Mouse (Mus musculus) gastrocnemius, postnatal 25 days (tissue): ENCODE results near the gene Gm14597. TPM values are rescaled to one million over a fixed set of nuclear protein-coding genes. Genes with fewer than 3 reads are reported as not detected.
A peak's percentile ranks its signal among the peaks of the same experiment; 100 is the strongest.
"Not testable (repeated sequence)": the region's sequence is repeated elsewhere in the genome, so short reads cannot be mapped to it uniquely, and the experiment has no call there.

Experiments
- DNase-seq: peaks from one replicate; pipeline ENCODE4 v3.0.0; 2022
- long read RNA-seq, 2 experiments: library from polyadenylated mRNA; stranded (forward); transcript quantifications; one replicate each; pipeline ENCODE4 v2.0.0; 2021
- total RNA-seq, 2 experiments: library from RNA; stranded (reverse); gene quantifications; 1 replicate in 1 of 2; 2 replicates in 1 of 2; pipeline ENCODE4 v1.2.3; 2021

The Gm14597 gene
- not detected for total RNA-seq
- long read RNA-seq, experiment 1, result 0 reads
- long read RNA-seq, experiment 2, result 0 reads

DNA sequence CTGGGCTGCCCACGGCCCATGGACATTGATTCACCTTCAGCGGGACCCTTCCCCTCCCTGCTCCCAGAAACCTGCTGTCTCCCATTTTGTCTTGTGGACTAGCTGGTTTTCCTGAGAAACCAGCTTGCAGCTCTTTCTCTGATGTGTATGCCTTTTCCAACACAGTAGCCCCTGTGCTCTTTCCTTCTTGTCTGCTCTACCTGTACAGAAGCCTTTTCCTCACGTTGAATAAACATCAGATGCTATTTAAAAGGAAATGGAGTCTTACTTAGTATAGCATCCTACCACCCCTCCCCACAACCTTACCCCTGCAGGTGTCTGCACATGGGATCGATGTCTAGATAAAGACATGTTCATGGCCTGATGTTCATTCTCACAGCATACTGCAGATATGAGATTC is at the start of gene Gm14597:
TSS of gene Gm14597 (minus strand) at position 101 of the 400 bp plus-strand sequence.
- DNase-seq, result not testable (repeated sequence)

DNA sequence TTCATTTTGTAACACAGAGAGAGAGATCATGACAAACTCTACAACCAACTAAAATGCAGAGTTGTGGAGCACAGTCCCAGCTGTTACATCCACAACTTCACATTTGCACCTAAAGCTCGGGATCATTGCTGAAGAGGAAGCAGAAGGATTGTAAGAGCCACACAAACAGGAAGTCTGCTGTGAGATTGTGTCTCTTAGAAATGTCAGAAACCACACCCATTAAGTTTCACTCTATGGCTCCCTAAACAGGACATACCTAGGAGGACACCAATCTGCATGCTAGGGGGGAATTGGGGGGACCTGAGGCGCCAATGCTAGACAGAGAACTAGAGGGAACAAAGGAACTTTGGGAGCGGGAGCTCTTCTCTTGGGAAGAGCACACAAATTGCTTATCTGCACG is 44.1 kb upstream of the Gm14597 start:
- not testable (repeated sequence) for DNase-seq

DNA sequence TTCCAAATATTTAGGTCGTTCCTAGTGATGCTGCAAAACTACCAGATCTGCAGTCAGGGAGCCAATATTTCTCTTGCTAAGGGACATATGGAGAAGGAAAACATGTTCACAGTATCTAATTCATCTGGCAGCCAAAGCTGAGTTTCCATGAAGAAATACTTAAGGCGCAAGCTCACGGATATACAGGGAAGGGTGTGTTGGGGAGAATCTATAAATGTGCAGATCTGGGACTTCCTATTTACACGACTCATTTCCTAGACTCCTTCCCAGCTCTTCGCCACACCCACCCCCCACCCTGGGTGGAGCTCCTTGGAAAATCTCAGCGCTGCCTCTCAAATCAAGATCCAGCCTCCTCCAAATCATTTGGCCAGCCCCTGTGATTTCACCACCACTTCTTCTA is 37.1 kb upstream of the Gm14597 start:
- no peak for DNase-seq

DNA sequence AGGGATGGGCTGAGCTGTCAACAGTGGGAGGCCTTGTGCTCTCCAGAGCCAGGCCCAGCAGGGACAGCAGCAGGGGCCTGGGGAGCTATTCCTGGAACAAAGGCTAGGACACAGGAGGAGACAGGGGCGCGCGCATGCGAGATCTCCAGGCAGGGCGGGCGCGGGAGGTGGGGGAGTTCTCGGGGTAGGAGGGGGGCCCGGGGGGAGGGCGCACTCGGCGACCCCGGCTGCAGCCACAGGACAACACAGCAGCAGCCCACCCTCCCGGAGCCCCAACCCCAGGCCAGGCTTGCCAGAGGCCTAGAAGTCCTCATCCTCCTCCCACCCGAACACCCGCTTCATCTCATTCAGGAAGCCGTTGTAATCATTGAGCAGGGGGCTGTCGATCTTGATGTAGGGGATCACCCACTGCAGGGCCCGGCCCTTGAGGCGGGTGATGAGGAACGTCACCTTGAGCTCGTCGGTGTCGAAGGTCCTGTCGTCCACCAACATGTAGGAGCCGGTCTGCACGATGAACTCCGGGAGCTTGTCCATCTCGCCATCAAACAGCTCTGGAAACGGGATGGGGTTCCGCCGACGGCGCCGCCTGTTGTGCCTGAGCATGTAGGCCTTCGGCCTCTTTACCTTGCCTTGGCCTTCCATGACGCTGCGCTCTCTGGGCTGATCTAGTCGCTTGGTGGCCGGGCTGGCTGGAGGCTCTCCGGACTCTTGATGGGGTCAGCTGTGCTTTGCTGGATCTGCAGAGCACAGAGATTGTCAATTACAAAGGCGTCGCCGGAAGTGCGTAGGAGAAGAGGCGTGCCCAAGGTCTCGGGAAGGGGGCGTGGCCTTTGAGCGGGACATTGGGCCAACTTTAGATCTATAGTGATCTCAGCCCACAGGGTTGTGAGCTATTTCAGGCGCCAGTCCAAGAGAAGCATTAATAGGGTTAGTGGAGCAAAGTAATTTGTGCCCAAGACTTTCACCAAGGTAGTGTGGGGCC is 34.5 kb upstream of the Gm14597 start, which contains the start of gene Rtl8a:
TSS of gene Rtl8a (minus strand) at position 703 of the 982 bp plus-strand sequence.
- DNase-seq, result peak; percentile 64

DNA sequence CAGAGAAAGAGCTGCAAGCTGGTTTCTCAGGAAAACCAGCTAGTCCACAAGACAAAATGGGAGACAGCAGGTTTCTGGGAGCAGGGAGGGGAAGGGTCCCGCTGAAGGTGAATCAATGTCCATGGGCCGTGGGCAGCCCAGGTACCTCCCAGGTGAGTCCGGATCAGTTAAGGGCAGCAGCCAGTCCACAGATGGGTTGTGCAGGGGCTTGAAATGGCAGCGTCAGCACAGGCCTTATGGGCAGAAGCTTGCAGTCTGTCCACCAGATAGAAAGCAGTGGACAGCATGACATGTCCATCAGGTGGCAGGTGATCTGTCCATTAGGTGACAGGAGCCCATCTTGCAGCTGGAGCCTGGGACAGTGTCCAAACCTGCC is 33.8 kb upstream of the Gm14597 start:
- not testable (repeated sequence) for DNase-seq

DNA sequence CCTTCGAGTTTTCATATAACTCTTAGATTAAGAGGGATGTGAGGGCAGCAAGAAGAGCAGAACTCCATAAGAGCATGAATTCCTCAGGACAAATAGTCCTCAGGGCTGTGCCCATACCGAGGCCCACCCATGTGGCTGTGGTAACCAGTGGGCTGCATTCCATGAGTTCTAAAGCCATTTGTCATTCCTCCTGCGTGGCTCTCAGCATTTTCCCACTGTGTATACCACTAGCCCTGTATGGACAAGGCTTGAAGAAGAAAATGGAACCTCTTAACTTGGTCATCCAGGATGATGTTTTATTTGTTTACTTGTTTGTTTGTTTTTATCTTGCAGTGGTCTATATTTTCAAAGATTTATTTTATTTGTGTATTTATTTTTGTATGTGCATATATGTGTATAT is 29.3 kb upstream of the Gm14597 start:
- DNase-seq, result not testable (repeated sequence)

DNA sequence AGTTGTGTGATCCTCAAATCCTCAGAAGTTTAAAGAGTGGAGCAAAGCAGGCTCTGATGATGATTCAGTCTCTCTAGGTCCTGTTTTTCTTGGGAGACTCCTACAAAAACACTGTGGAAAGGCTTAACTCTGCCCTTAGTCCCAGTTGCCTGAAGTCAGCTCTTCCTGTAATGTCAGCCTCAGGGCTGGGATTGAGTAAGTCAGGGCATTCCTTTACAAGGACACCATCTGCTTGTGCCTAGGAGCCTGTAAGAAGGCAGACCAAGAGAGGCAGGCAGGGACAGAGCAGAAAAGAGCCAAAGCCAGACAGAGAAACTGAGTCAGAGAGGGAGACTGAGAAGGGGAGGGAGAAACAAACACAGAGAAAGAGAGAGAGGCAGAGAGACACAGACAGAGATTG is 2.6 kb upstream of the Gm14597 start:
- not testable (repeated sequence) for DNase-seq

DNA sequence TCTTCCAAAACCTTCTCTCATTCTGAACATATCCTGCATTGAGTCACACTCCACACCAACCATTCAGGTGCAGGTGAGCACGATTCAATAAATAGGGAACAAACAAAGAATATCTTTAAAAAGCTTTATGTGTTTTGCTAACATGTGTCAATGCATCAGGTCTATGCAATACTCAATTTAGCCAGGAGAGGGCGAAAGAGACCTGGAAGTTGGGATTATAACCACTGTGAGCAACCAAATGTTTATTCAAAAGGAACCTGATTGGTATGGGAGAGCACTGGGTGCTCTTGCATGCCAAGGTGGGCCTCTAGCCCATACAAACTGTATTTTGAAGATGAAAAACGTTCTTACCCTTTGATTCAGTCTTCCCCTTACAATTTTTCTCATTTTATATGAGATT is 1.8 kb upstream of the Gm14597 start:
- DNase-seq, result no peak

DNA sequence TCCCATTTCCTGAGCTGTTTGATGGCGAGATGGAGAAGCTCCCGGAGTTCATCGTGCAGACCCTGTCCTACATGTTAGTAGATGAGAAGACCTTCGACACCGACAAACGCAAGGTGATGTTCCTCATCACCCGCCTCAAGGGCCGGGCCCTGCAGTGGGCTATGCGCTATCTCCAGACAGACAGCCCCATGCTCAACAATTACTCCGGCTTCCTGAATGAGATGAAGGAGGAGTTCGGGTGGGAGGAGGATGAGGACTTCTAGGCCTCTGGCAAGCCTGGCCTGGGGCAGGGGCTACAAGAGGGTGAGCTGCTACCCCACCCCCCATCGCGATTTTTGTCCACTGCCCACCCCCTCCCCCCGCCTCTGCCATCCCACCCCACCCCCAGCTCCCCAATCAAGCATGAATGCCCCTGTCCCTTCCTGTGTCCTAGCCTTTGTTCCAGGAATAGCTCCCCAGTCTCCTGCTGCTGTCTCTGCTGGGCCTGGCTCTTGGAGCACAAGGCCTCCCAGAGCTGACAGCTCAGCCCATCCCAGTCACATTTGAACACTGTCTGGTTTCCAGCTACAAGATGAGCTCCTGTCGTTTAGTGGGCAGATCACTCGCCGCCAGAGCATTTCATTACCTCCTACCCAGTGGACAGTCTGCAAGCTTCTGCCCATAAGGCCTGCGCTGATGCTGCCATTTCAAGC is 511 bp downstream of the Gm14597 start:
- DNase-seq, result no peak

DNA sequence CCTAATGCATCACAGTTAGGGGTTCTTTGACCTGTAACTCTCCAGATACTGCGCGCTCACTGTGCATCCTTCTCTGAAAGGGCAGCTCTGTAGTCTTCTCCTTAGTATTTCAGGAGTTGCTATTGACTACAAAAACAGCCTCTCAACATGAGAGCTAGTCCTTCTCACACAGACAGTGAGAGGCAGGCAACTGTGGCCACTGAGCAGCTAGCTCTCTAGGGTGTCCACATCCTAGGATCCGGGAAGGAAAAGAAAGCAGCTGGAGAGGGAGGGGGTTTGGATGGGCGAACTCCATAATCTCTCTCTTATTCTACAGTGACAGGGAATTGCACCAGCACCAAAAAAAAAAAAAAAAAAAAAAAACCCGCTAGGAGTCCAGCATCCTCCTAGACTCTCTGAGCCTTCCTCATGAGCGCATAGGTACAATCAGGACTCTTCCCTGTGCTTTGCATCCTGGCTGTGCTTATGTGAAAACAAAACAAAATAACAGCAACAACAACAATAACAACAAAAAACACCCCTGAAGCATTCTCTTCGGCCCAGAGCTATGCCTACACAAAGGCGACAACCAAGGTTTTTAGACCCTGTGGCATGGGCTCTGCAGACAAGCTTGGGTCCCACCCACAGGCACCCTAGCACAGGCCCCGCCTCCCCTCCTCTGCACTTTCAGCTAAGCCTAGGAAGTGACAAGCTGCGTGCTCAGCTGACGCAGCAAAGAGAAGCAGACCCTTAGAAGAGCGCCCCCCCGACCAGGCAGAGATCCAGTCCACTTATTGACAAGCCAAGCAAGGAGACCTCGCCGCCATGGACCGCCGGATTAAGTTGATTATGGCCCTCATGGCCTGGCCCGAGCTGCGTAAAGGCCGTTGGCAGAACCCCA is 1.3 kb downstream of the Gm14597 start, which contains the start of gene Rtl8c:
TSS of gene Rtl8c (plus strand) at position 791 of the 880 bp plus-strand sequence.
- peak; percentile 42 for DNase-seq

DNA sequence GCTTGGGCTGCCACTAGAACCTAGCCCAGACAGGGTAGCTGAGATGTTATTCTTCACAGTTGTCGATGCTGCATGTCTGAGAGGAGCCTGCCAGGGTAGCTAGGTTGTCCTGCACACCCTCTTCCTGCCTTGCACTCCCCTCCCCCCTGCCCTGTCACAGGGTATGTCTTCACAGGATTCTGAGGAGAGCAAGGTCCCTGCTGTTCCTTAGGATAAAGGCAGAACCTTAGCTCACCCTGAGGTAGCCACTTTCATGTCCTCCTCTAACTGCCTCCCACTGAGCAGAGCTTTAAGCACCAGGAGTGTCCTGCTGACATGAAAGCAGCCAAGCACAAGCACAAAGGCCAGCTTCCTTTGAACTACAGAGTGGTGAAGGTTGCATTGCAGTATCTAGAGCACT is 2.6 kb downstream of the Gm14597 start:
- DNase-seq, result not testable (repeated sequence)

DNA sequence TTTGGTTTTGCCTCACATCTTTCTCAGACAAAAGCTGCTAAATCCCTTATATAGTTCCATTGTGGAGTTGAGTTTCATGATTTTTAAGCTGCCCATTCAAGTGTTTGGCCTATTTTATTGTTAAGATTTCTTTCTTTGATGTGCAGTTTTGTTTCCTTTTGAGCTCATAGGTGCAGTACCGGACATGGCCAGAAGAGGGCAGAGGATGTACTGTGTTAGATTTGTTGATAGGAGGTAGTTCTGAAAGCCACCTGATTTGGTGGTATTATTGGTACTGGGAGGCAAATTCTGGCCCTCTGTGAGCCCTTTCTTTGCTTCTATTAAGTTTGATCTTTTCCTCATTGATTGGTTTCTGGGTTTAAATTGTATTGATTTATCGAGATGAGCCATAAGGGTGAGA is 8.8 kb downstream of the Gm14597 start:
- not testable (repeated sequence) for DNase-seq

DNA sequence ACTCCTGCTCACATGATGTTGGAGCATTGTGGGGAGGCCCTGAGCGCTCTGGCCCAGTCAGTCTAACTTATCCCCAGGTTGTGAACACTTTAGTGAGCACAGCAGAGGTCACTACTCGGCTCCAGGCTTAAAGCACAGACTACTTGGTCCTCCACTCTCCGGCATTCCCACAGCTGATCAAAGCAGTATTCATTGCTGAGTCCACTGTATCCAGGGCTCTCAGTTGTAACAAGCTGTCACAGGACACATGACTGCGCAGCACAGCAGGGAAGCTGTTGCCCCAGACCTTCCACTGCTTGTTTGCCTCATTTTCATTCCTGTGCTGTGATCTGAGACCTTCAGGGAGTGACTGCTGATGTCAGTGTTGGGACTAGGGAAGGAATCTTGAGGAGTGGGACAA is 25.4 kb downstream of the Gm14597 start:
- not testable (repeated sequence) for DNase-seq

DNA sequence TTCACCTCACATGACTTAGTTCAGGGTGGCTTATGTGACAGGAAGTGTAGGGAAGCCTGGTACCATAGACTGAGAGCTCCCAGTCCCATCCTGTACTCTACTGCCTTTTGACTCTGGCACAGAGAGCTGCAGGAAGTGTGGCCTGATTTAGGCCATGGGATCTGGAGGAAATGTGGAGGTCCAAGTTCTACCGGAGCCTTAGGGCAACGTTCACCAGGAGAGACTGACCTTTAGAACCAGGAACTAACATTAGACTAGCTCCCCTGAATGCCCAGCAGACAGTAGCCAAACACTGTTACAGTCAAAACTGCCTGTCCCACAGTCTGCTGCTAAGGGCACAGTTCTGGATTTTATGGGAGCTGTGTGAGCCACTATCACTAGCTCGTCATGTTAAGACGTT is 27.4 kb downstream of the Gm14597 start:
- not testable (repeated sequence) for DNase-seq

DNA sequence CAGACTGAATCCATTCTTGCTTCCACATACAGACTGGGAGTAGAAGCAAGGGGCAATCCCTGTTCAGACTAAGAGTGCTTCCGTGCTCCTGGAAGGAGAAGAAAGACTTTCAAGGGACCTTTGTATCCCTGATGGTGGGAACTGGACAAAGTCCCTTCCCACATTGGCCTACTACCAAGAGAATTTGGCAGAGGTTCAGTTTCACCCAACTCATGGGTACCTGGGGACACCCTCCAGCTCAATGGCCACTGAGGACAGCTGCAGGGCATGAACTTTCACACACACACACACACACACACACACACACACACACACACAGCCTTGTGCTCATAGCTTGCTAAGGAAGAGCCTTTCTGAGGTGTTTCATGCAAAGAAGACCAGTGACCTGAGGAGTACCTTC is 29.5 kb downstream of the Gm14597 start:
- no peak for DNase-seq

Other genes with a start within 250 kb of the Gm14597 start
- 10 to 100 TPM; 41.3 to 49.9 TPM for gene Mospd1, start 238.5 kb downstream of the Gm14597 start, total RNA-seq
- not detected for gene Etd, start 174.1 kb downstream of the Gm14597 start, total RNA-seq
- gene Rtl8c, start 947 bp downstream of the Gm14597 start, total RNA-seq, result 1 to 10 TPM; 5.8 to 7.3 TPM
- gene Rtl8a, start 34.7 kb upstream of the Gm14597 start, total RNA-seq, result 10 to 100 TPM; 72.3 to 78.7 TPM
- 10 to 100 TPM; 53.5 to 64.6 TPM for gene Rtl8b, start 61.4 kb upstream of the Gm14597 start, total RNA-seq
- not detected for gene 4930502E18Rik, start 115.8 kb upstream of the Gm14597 start, total RNA-seq
- gene 1700013H16Rik, start 148.9 kb upstream of the Gm14597 start, total RNA-seq, result not detected
- gene Zfp36l3, start 167.4 kb upstream of the Gm14597 start, total RNA-seq, result not detected
- under 1 TPM; 0.28 to 0.62 TPM for gene Xlr, start 188.7 kb upstream of the Gm14597 start, total RNA-seq